Mouse (Mus musculus): ENCODE data around the gene Arih2. TPM values are rescaled to one million over a fixed set of nuclear protein-coding genes. Genes with fewer than 3 reads are reported as not detected.
A peak's percentile ranks its signal among the peaks of the same experiment; 100 is the strongest.

Gene Arih2
- total and polyA plus RNA-seq, 3 experiments = 25.9 to 45.5 (median 42.5) TPM

- Histone ChIP-seq H3K79me2 (replicated peaks; ENCODE audit: control insufficient read depth, insufficient read depth, low read length) (no peaks in the 10 kb centered on the region), H3K36me3 (ENCODE audit: control insufficient read depth, insufficient read depth, low read length) (no peaks in the 10 kb centered on the region), H3K4me3 (no peak overlapping the region), H3K4me1 (ENCODE audit: control insufficient read depth, insufficient read depth, low read length) (no peaks in the 10 kb centered on the region), H3K27ac (no peak overlapping the region), H3K9ac (ENCODE audit: low read depth, low read length) (no peak overlapping the region), H3K27me3 (ENCODE audit: control insufficient read depth, insufficient read depth, low read length) (no peaks in the 10 kb centered on the region)
- no peak for TF ChIP-seq CTCF (IDR thresholded peaks at IDR 0.05)
- no peak for TF ChIP-seq EP300 (IDR thresholded peaks at IDR 0.05; ENCODE audit: insufficient read depth, low read depth, low read length)
- no peak for TF ChIP-seq POLR2A (IDR thresholded peaks at IDR 0.05; ENCODE audit: insufficient read depth, low read depth, low read length)
- intact Hi-C loops (cut with DNase I) = no loop called here
- peak in 1 of 2 experiments; percentile 14 for DNase-seq
- WGBS = 69% methylated on average over 4 of the region's 4 CpGs
Measured at GRCm38 (mm10) chr9:108601986-108602385, 47.2 kb downstream of the Arih2 start.

GRCm38 (mm10) chr9:108600011-108600410 lies 49.2 kb downstream of the Arih2 start:
- H3K79me2 ChIP-seq (replicated peaks; ENCODE audit: control insufficient read depth, insufficient read depth, low read length) = no peaks in the 10 kb centered on the region
- 26% methylated on average over 2 of the region's 2 CpGs for WGBS
- DNase-seq = no peak

GRCm38 (mm10) chr9:108599021-108599566 lies 50.1 kb downstream of the Arih2 start:
- intact Hi-C loops (cut with DNase I) = no loop called here
- WGBS = 71% methylated on average over 4 of the region's 4 CpGs
- Histone ChIP-seq H3K9ac (ENCODE audit: low read depth, low read length) (no peak overlapping the region), H3K27me3 (ENCODE audit: control insufficient read depth, insufficient read depth, low read length) (no peaks in the 10 kb centered on the region), H3K79me2 (replicated peaks; ENCODE audit: control insufficient read depth, insufficient read depth, low read length) (no peaks in the 10 kb centered on the region), H3K4me1 (ENCODE audit: control insufficient read depth, insufficient read depth, low read length) (peaks cover 3% of the 10 kb centered on the region), H3K27ac (no peak overlapping the region), H3K4me3 (no peak overlapping the region), H3K36me3 (ENCODE audit: control insufficient read depth, insufficient read depth, low read length) (no peaks in the 10 kb centered on the region)
- TF ChIP-seq EP300 (IDR thresholded peaks at IDR 0.05; ENCODE audit: insufficient read depth, low read depth, low read length) = no peak
- TF ChIP-seq POLR2A (IDR thresholded peaks at IDR 0.05; ENCODE audit: insufficient read depth, low read depth, low read length) = no peak
- TF ChIP-seq CTCF (IDR thresholded peaks at IDR 0.05) = no peak
- DNase-seq = no peak

More at GRCm38 (mm10) chr9:108600011-108600410, 49.2 kb downstream of the Arih2 start:
- intact Hi-C loops (cut with DNase I) = no loop called here
- no peaks in the 10 kb centered on the region for H3K36me3 ChIP-seq (ENCODE audit: control insufficient read depth, insufficient read depth, low read length)
- H3K9ac ChIP-seq (ENCODE audit: low read depth, low read length) = no peak overlapping the region
- H3K27ac ChIP-seq = no peak overlapping the region
- no peaks in the 10 kb centered on the region; the same call in 1 of the 2 replicates for H3K4me1 ChIP-seq (ENCODE audit: control insufficient read depth, insufficient read depth, low read length)
- no peak for TF ChIP-seq CTCF (IDR thresholded peaks at IDR 0.05)
- no peak for TF ChIP-seq POLR2A (IDR thresholded peaks at IDR 0.05; ENCODE audit: insufficient read depth, low read depth, low read length)
- no peak for TF ChIP-seq EP300 (IDR thresholded peaks at IDR 0.05; ENCODE audit: insufficient read depth, low read depth, low read length)
- no peak overlapping the region for H3K4me3 ChIP-seq
- no peaks in the 10 kb centered on the region for H3K27me3 ChIP-seq (ENCODE audit: control insufficient read depth, insufficient read depth, low read length)

GRCm38 (mm10) chr9:108596998-108597764 lies 52.0 kb downstream of the Arih2 start, which contains the start of gene P4htm:
P4htm (minus strand) TSS chr9:108597667.
- peak within 1 kb of the TSS; percentile 81 for H3K4me3 ChIP-seq
- H3K79me2 ChIP-seq (replicated peaks; ENCODE audit: control insufficient read depth, insufficient read depth, low read length) = no peaks in the 10 kb centered on the region
- TF ChIP-seq EP300 (IDR thresholded peaks at IDR 0.05; ENCODE audit: insufficient read depth, low read depth, low read length) (no peak), CTCF (IDR thresholded peaks at IDR 0.05) (peak; percentile 50), POLR2A (IDR thresholded peaks at IDR 0.05; ENCODE audit: insufficient read depth, low read depth, low read length) (peak; percentile 57; the same call in 1 of the 2 replicates)
- intact Hi-C loops (cut with DNase I) = no loop called here
- no peaks in the 10 kb centered on the region for H3K36me3 ChIP-seq (ENCODE audit: control insufficient read depth, insufficient read depth, low read length)
- peaks cover 3% of the 10 kb centered on the region for H3K4me1 ChIP-seq (ENCODE audit: control insufficient read depth, insufficient read depth, low read length)
- H3K27ac ChIP-seq = peak within 1 kb of the TSS; percentile 73
- peak; percentile 83 to 84 for DNase-seq
- H3K27me3 ChIP-seq (ENCODE audit: control insufficient read depth, insufficient read depth, low read length) = no peaks in the 10 kb centered on the region
- H3K9ac ChIP-seq (ENCODE audit: low read depth, low read length) = peak within 1 kb of the TSS; percentile 83
- WGBS = 4% methylated on average over 68 of the region's 69 CpGs

- DNase-seq = no peak
- H3K4me3 ChIP-seq = no peak overlapping the region
- peaks cover 3% of the 10 kb centered on the region for H3K4me1 ChIP-seq (ENCODE audit: control insufficient read depth, insufficient read depth, low read length)
- peak overlapping the region; percentile 2; the same call in 1 of the 2 replicates for H3K27ac ChIP-seq
- intact Hi-C loops (cut with DNase I) = no loop called here
- H3K79me2 ChIP-seq (replicated peaks; ENCODE audit: control insufficient read depth, insufficient read depth, low read length) = no peaks in the 10 kb centered on the region
- 33% methylated on average over 3 of the region's 3 CpGs for WGBS
- H3K27me3 ChIP-seq (ENCODE audit: control insufficient read depth, insufficient read depth, low read length) = no peaks in the 10 kb centered on the region
- H3K9ac ChIP-seq (ENCODE audit: low read depth, low read length) = no peak overlapping the region
- no peaks in the 10 kb centered on the region for H3K36me3 ChIP-seq (ENCODE audit: control insufficient read depth, insufficient read depth, low read length)
- TF ChIP-seq CTCF (IDR thresholded peaks at IDR 0.05) (no peak), POLR2A (IDR thresholded peaks at IDR 0.05; ENCODE audit: insufficient read depth, low read depth, low read length) (no peak), EP300 (IDR thresholded peaks at IDR 0.05; ENCODE audit: insufficient read depth, low read depth, low read length) (no peak)
Measured at GRCm38 (mm10) chr9:108594354-108594753, 54.8 kb downstream of the Arih2 start.

- Histone ChIP-seq H3K4me1 (ENCODE audit: control insufficient read depth, insufficient read depth, low read length) (peaks cover 3% of the 10 kb centered on the region), H3K4me3 (no peak overlapping the region), H3K79me2 (replicated peaks; ENCODE audit: control insufficient read depth, insufficient read depth, low read length) (no peaks in the 10 kb centered on the region), H3K36me3 (ENCODE audit: control insufficient read depth, insufficient read depth, low read length) (no peaks in the 10 kb centered on the region), H3K27me3 (ENCODE audit: control insufficient read depth, insufficient read depth, low read length) (no peaks in the 10 kb centered on the region), H3K9ac (ENCODE audit: low read depth, low read length) (no peak overlapping the region), H3K27ac (no peak overlapping the region)
- DNase-seq = no peak
- TF ChIP-seq EP300 (IDR thresholded peaks at IDR 0.05; ENCODE audit: insufficient read depth, low read depth, low read length) = no peak
- TF ChIP-seq POLR2A (IDR thresholded peaks at IDR 0.05; ENCODE audit: insufficient read depth, low read depth, low read length) = no peak
- no peak for TF ChIP-seq CTCF (IDR thresholded peaks at IDR 0.05)
- WGBS = 78% methylated on average over 4 of the region's 4 CpGs
- intact Hi-C loops (cut with DNase I) = no loop called here
Measured at GRCm38 (mm10) chr9:108591462-108591861, 57.7 kb downstream of the Arih2 start.

All from heart, adult 2 months (tissue).